Mouse (Mus musculus): Measurements from ENCODE around the gene Pias4. TPM values are rescaled to one million over a fixed set of nuclear protein-coding genes. Genes with fewer than 3 reads are reported as not detected.
"Not testable (repeated sequence)": the region's sequence is repeated elsewhere in the genome, so short reads cannot be mapped to it uniquely, and the experiment has no call there.

The Pias4 gene
- 32.7 and 40.9 TPM in 2 replicates for polyA plus RNA-seq (2014; fragmentation: Nextera tagmentation; extraction: Ambion mirVana)

DNA sequence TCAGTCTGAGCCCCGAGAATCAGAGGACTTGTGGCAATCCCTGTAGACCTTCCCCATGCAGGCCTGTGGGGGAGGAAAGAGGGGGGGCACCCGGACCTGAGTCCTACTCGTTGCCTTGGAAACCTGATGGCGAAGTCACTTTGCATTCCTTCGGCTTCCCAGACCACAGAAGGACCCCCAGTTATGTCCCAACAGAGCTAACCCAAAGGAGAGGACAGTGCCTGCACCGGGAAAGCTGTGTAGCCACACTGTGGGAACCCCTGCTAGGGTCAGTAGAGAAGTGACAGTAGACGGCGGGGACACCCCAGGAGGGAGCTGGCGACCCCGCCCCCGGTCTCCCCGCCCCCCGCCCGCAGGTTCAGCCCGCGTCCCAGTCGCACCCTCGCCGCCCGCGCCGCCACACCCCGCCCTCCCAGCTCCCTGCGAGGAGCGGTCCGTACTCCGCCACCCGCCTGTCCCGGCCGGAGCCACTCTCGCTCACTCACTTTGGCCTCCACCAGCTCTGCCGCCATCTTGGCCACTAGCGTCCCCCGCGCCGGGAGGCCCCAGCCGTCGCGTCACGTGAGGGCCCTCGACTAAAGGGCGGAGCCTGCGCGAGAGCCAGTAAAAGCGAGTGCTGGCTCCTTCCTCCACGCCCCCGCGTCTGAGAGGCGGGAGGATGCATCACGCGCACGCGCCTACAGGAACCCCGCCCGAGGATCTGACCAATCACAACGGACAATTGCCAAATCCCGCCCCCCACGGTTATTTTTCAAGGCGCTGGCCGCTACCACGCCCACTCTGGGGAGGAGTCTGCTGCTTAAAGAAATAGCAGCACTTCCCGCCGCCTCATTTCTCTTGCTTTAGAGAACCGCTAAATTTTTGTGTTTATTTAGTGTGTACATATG lies at the start of gene Pias4:
TSS of gene Pias4 (minus strand) at position 724 of the 887 bp plus-strand sequence.
- under 1% methylated on average over 45 of the region's 64 CpGs for WGBS
- Histone ChIP-seq H3K9me3 (ENCODE audit: control insufficient read depth, low read depth, low read length) (no peaks in the 10 kb centered on the region), H3K36me3 (ENCODE audit: control insufficient read depth, insufficient read depth, low read length) (peaks cover 10% of the 10 kb centered on the region; the same call in 1 of the 2 replicates), H3K4me1 (ENCODE audit: control insufficient read depth, insufficient read depth, low read length) (peaks cover 7% of the 10 kb centered on the region; the same call in 1 of the 2 replicates), H3K27ac (ENCODE audit: low read length) (peak within 1 kb of the TSS; percentile 66), H3K4me3 (ENCODE audit: low read depth, low read length) (peak within 1 kb of the TSS; percentile 80), H3K4me2 (replicated peaks; ENCODE audit: low read depth, low read length) (peak within 1 kb of the TSS; percentile 92), H3K27me3 (ENCODE audit: control insufficient read depth, insufficient read depth, low read length) (no peaks in the 10 kb centered on the region), H3K9ac (replicated peaks; ENCODE audit: low read depth, low read length) (peak within 1 kb of the TSS; percentile 66)
- ATAC-seq (ENCODE audit: insufficient number of reproducible peaks, insufficient read depth, low FRiP score, low read depth): peak; percentile 91

DNA sequence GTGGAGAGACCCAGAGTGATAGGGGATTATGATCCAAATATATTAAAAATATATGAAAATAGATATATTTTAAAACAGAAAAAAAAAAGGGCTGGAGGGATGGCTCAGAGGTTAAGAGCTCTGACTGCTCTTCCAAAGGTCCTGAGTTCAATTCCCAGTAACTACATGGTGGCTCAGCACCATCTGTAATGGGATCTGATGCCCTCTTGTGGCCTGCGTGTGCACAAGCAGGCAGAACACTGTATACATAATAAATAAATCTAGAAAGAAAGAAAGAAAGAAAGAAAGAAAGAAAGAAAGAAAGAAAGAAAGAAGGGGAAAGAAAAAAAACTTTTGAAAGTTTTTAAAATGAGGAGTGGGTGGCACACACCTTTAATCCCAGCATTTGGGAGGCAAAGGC lies 49.5 kb upstream of the Pias4 start:
- not testable (repeated sequence) for H3K9ac ChIP-seq (replicated peaks; ENCODE audit: low read depth, low read length); H3K36me3 ChIP-seq (ENCODE audit: control insufficient read depth, insufficient read depth, low read length); H3K4me2 ChIP-seq (replicated peaks; ENCODE audit: low read depth, low read length); H3K27me3 ChIP-seq (ENCODE audit: control insufficient read depth, insufficient read depth, low read length); H3K9me3 ChIP-seq (ENCODE audit: control insufficient read depth, low read depth, low read length); H3K27ac ChIP-seq (ENCODE audit: low read length); H3K4me3 ChIP-seq (ENCODE audit: low read depth, low read length); ATAC-seq (ENCODE audit: insufficient number of reproducible peaks, insufficient read depth, low FRiP score, low read depth); H3K4me1 ChIP-seq (ENCODE audit: control insufficient read depth, insufficient read depth, low read length)
- 17% methylated on average over 1 of the region's 1 CpGs for WGBS

DNA sequence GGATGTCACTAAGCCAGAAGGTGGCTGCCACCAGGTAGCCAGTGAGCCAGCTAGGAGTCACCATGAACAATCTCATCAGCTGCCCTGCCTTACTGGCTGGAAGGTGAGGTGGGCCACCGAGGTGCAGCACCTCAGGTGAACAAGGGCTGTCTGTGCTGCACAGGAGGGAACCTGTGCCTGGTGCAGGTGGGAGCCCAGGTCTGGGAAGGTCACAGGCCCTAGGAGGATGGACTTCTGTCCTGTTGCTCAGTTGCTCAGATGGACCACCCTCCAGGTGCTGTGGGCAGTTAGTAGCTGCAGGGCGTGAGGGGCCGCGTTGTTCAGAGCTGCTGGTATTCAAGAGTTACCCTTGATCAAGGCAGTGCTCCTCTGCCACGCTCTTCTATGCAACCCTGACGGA lies 49.1 kb upstream of the Pias4 start:
- Histone ChIP-seq H3K4me2 (replicated peaks; ENCODE audit: low read depth, low read length) (no peak overlapping the region), H3K4me1 (ENCODE audit: control insufficient read depth, insufficient read depth, low read length) (no peaks in the 10 kb centered on the region), H3K4me3 (ENCODE audit: low read depth, low read length) (no peak overlapping the region), H3K9me3 (ENCODE audit: control insufficient read depth, low read depth, low read length) (no peaks in the 10 kb centered on the region), H3K36me3 (ENCODE audit: control insufficient read depth, insufficient read depth, low read length) (no peaks in the 10 kb centered on the region), H3K27me3 (ENCODE audit: control insufficient read depth, insufficient read depth, low read length) (no peaks in the 10 kb centered on the region), H3K9ac (replicated peaks; ENCODE audit: low read depth, low read length) (no peak overlapping the region), H3K27ac (ENCODE audit: low read length) (no peak overlapping the region)
- 89% methylated on average over 6 of the region's 6 CpGs for WGBS
- no peak for ATAC-seq (ENCODE audit: insufficient number of reproducible peaks, insufficient read depth, low FRiP score, low read depth)

DNA sequence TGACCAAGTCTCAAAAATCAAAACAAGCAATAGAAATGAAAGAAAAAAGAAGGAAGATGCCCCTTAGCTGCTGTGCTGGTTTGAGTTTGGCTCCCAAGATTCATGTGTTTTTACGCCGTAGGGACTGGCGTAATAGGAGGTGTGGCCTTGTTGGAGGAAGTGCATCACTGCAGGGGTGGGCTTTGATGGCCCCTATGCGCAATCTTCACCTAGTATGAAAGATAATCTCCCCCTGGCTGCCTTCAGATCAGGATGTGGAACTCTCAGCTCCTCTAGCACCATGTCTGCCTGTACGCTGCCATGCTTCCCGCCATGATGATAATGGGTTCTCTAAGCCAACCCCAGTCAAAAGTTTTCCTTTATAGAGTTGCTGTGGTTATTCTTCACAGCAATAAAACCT lies 48.5 kb upstream of the Pias4 start:
- Histone ChIP-seq H3K4me2 (replicated peaks; ENCODE audit: low read depth, low read length) (no peak overlapping the region), H3K9ac (replicated peaks; ENCODE audit: low read depth, low read length) (no peak overlapping the region), H3K27ac (ENCODE audit: low read length) (no peak overlapping the region), H3K4me1 (ENCODE audit: control insufficient read depth, insufficient read depth, low read length) (no peaks in the 10 kb centered on the region), H3K9me3 (ENCODE audit: control insufficient read depth, low read depth, low read length) (no peaks in the 10 kb centered on the region), H3K4me3 (ENCODE audit: low read depth, low read length) (no peak overlapping the region), H3K27me3 (ENCODE audit: control insufficient read depth, insufficient read depth, low read length) (no peaks in the 10 kb centered on the region), H3K36me3 (ENCODE audit: control insufficient read depth, insufficient read depth, low read length) (no peaks in the 10 kb centered on the region)
- 88% methylated on average over 6 of the region's 6 CpGs for WGBS
- ATAC-seq (ENCODE audit: insufficient number of reproducible peaks, insufficient read depth, low FRiP score, low read depth): no peak

DNA sequence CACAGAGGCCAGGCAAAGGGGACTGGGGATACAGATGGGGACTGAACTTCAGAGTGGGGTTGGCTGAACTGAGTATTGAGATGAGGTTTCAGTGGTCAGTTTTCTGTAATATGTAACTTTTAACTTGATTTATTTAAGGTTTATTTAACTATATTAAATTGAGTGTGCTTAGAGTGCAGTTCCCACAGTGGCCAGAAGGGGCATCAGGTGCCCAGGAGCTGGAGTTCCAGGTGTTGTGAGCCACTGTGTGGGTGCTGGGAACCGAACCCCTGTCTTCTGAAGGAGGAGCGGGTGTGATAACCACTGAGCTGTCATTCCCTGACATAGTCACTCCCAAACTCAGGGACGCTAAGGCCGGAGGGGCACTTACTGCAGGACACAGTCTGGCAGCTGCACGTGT lies 42.4 kb upstream of the Pias4 start:
- no peak overlapping the region for H3K27ac ChIP-seq (ENCODE audit: low read length)
- H3K4me2 ChIP-seq (replicated peaks; ENCODE audit: low read depth, low read length): no peak overlapping the region
- no peaks in the 10 kb centered on the region for H3K27me3 ChIP-seq (ENCODE audit: control insufficient read depth, insufficient read depth, low read length)
- no peaks in the 10 kb centered on the region for H3K36me3 ChIP-seq (ENCODE audit: control insufficient read depth, insufficient read depth, low read length)
- H3K4me1 ChIP-seq (ENCODE audit: control insufficient read depth, insufficient read depth, low read length): no peaks in the 10 kb centered on the region
- no peak for ATAC-seq (ENCODE audit: insufficient number of reproducible peaks, insufficient read depth, low FRiP score, low read depth)
- H3K4me3 ChIP-seq (ENCODE audit: low read depth, low read length): no peak overlapping the region
- no peak overlapping the region for H3K9ac ChIP-seq (replicated peaks; ENCODE audit: low read depth, low read length)
- H3K9me3 ChIP-seq (ENCODE audit: control insufficient read depth, low read depth, low read length): no peaks in the 10 kb centered on the region
- 95% methylated on average over 5 of the region's 5 CpGs for WGBS

DNA sequence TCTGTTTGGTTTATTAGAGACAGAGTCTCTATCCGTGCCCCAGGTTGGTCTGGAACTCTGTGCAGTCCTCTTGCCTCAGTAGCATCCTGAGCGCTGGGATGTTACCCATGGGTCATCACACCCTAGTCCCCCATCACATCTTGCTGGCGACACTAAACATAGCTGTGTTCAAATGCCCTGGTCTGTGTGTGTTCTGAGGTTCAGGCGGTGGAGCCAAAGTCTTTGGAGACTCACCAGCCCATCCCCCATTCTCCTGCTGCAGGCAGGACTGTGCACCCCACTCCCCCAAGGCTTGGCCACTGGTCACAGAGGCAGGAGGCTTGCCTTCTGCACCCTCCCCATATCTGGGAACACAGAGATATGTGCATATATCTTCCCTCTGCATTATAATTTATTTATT lies 36.4 kb upstream of the Pias4 start:
- ATAC-seq (ENCODE audit: insufficient number of reproducible peaks, insufficient read depth, low FRiP score, low read depth): no peak
- Histone ChIP-seq H3K4me2 (replicated peaks; ENCODE audit: low read depth, low read length) (no peak overlapping the region), H3K4me3 (ENCODE audit: low read depth, low read length) (no peak overlapping the region), H3K9me3 (ENCODE audit: control insufficient read depth, low read depth, low read length) (no peaks in the 10 kb centered on the region), H3K36me3 (ENCODE audit: control insufficient read depth, insufficient read depth, low read length) (no peaks in the 10 kb centered on the region), H3K27ac (ENCODE audit: low read length) (no peak overlapping the region), H3K9ac (replicated peaks; ENCODE audit: low read depth, low read length) (no peak overlapping the region), H3K4me1 (ENCODE audit: control insufficient read depth, insufficient read depth, low read length) (no peaks in the 10 kb centered on the region), H3K27me3 (ENCODE audit: control insufficient read depth, insufficient read depth, low read length) (no peaks in the 10 kb centered on the region)
- WGBS: 73% methylated on average over 4 of the region's 4 CpGs

DNA sequence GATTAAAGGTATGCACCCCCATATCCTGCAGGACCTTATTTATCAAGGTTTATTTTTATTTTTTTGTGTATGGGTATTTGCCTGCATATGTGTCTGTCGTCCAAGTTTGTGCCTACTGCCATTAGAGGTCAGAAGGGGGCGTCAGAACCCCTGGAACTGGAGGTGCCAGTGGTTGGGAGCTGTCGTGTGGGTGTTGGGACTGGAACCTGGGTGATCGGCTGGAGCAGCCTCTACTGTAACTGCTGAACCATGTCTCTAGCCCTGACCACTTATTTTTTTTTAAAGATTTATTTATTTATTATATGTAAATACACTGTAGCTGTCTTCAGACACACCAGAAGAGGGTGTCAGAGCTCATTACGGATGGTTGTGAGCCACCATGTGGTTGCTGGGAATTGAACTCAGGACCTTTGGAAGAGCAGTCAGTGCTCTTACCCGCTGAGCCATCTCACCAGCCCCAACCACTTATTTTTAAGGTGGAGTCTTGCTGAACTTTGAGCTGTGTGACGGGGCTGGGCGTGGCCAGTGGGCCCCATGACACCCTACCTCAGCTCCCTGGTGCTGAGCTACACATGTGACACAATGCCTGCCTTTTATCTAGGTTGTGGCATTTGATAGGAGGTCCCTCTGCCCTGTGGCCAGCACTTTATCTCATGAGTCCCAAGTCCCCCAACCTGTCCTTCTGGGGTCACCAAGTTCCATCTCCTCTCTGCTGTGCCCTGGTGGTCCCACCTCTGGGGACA lies 35.4 kb upstream of the Pias4 start:
- Histone ChIP-seq H3K9me3 (ENCODE audit: control insufficient read depth, low read depth, low read length) (no peaks in the 10 kb centered on the region), H3K36me3 (ENCODE audit: control insufficient read depth, insufficient read depth, low read length) (no peaks in the 10 kb centered on the region), H3K9ac (replicated peaks; ENCODE audit: low read depth, low read length) (no peak overlapping the region), H3K4me3 (ENCODE audit: low read depth, low read length) (no peak overlapping the region), H3K4me2 (replicated peaks; ENCODE audit: low read depth, low read length) (no peak overlapping the region), H3K4me1 (ENCODE audit: control insufficient read depth, insufficient read depth, low read length) (no peaks in the 10 kb centered on the region), H3K27ac (ENCODE audit: low read length) (no peak overlapping the region), H3K27me3 (ENCODE audit: control insufficient read depth, insufficient read depth, low read length) (no peaks in the 10 kb centered on the region)
- WGBS: 63% methylated on average over 8 of the region's 8 CpGs
- peak; percentile 47; the same call in 1 of the 2 replicates for ATAC-seq (ENCODE audit: insufficient number of reproducible peaks, insufficient read depth, low FRiP score, low read depth)

DNA sequence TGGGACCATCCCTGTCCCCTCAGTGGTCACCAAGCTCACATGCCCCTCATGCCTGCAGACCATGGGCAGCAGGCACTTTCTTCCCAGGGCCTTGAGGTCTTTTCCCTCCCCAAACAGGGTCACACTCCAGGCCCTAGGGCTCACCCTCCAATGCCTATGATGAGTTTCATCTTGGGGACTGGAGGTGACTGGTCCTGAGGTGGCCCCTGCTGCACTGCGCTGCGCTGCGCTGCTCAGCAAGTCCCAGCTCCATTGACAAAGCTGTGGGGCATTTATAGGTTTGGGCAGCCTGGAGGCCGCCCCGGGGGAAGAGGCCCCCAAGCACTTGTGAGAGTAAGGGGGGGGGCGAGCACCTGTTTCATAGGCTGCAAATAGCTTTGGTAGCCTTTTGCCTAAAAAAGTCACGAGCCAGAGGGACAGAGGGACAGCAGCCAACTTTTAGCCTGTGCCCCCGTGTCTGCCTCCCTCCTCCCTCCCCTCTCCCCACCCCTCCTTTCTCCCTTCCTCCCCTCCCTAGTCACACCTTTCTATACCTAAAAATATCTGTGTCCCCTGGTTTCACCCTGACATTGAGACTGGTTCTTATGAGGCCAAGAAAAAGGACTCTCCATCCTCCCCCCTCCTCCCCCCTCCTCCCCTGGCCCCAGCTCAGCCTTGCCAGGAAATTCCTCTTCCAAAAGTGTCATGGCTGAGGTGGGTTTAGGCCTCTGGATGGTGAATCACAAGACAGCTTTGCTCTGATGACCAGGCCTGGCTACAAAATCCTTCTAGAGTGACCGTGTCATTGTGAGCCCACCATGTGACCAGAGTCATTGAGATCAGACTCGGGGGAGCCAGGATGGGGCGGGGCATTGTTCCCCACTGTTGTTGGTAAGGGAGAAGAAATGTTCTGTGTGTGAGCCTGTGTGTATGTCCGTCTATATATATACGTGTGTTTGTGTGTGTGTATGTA lies 34.4 kb upstream of the Pias4 start, which contains the start of gene Nmrk2:
TSS of gene Nmrk2 (minus strand) at position 245 of the 952 bp plus-strand sequence.
- H3K9ac ChIP-seq (replicated peaks; ENCODE audit: low read depth, low read length): no peak within 1 kb of the TSS
- no peaks in the 10 kb centered on the region for H3K9me3 ChIP-seq (ENCODE audit: control insufficient read depth, low read depth, low read length)
- H3K4me3 ChIP-seq (ENCODE audit: low read depth, low read length): no peak within 1 kb of the TSS
- no peaks in the 10 kb centered on the region for H3K4me1 ChIP-seq (ENCODE audit: control insufficient read depth, insufficient read depth, low read length)
- no peak within 1 kb of the TSS for H3K4me2 ChIP-seq (replicated peaks; ENCODE audit: low read depth, low read length)
- H3K36me3 ChIP-seq (ENCODE audit: control insufficient read depth, insufficient read depth, low read length): no peaks in the 10 kb centered on the region
- WGBS: 65% methylated on average over 13 of the region's 13 CpGs
- no peak within 1 kb of the TSS for H3K27ac ChIP-seq (ENCODE audit: low read length)
- no peaks in the 10 kb centered on the region for H3K27me3 ChIP-seq (ENCODE audit: control insufficient read depth, insufficient read depth, low read length)
- no peak for ATAC-seq (ENCODE audit: insufficient number of reproducible peaks, insufficient read depth, low FRiP score, low read depth)

Measured in stomach, embryonic 14.5 days (tissue).